Mouse (Mus musculus) heart, adult 18-20 months (tissue): ENCODE measurements around the gene Hspg2. TPM values are rescaled to one million over a fixed set of nuclear protein-coding genes. Genes with fewer than 3 reads are reported as not detected.

ENCODE experiments used
- DNase-seq, 2 experiments: peaks; one replicate each; pipeline ENCODE4 v3.0.0; 2021 to 2022; ENCODE audit warnings: mixed read lengths in 1 of 2
- total RNA-seq, 2 experiments: library from RNA; stranded (reverse); gene quantifications; 2 replicates each; pipeline ENCODE4 v1.2.3; 2021

Gene Hspg2
- total RNA-seq, 2 experiments from 2014 or later = 153 to 170 TPM

GRCm38 (mm10) chr4:137480191-137480992 lies 11.8 kb downstream of the Hspg2 start:
- DNase-seq = no peak

GRCm38 (mm10) chr4:137480993-137481340 lies 12.4 kb downstream of the Hspg2 start:
- no peak for DNase-seq

GRCm38 (mm10) chr4:137481381-137482030 lies 12.9 kb downstream of the Hspg2 start:
- no peak for DNase-seq

- DNase-seq = peak; percentile 68 to 82
Measured at GRCm38 (mm10) chr4:137483871-137484270, 15.3 kb downstream of the Hspg2 start.

GRCm38 (mm10) chr4:137484586-137484985 lies 16.0 kb downstream of the Hspg2 start:
- DNase-seq = peak; percentile 76 to 84

- peak in 1 of 2 experiments; percentile 53 for DNase-seq
Measured at GRCm38 (mm10) chr4:137485258-137485960, 16.8 kb downstream of the Hspg2 start.

- DNase-seq = peak in 1 of 2 experiments; percentile 60
Measured at GRCm38 (mm10) chr4:137486081-137487014, 17.8 kb downstream of the Hspg2 start.

- DNase-seq = peak; percentile 90 to 95
Measured at GRCm38 (mm10) chr4:137487286-137488000, 18.9 kb downstream of the Hspg2 start.

- peak in 1 of 2 experiments; percentile 62 for DNase-seq
Measured at GRCm38 (mm10) chr4:137488038-137488437, 19.5 kb downstream of the Hspg2 start.

- peak; percentile 84 to 90 for DNase-seq
Measured at GRCm38 (mm10) chr4:137488571-137489303, 20.2 kb downstream of the Hspg2 start.

- peak; percentile 76 to 88 for DNase-seq
Measured at GRCm38 (mm10) chr4:137489996-137490395, 21.4 kb downstream of the Hspg2 start.

GRCm38 (mm10) chr4:137492563-137492962 lies 24.0 kb downstream of the Hspg2 start:
- peak in 1 of 2 experiments; percentile 37 for DNase-seq

GRCm38 (mm10) chr4:137493187-137493586 lies 24.6 kb downstream of the Hspg2 start:
- no peak for DNase-seq

GRCm38 (mm10) chr4:137494751-137495500 lies 26.4 kb downstream of the Hspg2 start:
- DNase-seq = peak; percentile 74 to 81

GRCm38 (mm10) chr4:137495501-137496100 lies 27.0 kb downstream of the Hspg2 start:
- DNase-seq = peak in 1 of 2 experiments; percentile 40

GRCm38 (mm10) chr4:137497367-137497766 lies 28.8 kb downstream of the Hspg2 start:
- DNase-seq = peak; percentile 69 to 92

- peak; percentile 76 to 88 for DNase-seq
Measured at GRCm38 (mm10) chr4:137497892-137498722, 29.5 kb downstream of the Hspg2 start.
